In the genomic region with DNA sequence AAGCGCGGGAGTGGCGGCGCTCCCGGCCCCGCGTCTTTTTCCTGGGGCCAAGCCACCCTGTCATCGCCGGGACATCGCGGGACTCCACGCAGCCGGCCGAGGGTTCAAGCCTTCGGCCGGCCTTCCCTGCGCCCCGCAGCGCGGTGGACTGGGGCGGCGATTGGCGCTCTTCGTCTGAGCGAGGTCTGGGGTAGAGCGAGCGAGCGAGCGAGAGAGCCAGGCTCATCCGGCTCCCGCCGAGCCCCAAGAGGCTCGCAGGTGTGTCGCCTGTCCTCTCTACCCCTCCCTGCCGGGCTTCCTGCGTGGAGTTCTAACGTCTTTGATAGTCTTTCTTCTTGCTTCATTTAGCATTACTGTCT, we compare ENCODE assay signal across 7 mouse cellular contexts. TPM values are rescaled to one million over a fixed set of nuclear protein-coding genes. Genes with fewer than 3 reads are reported as not detected.
DNase-seq lines count a peak whose midpoint lies in the region; ATAC-seq and TF ChIP-seq lines count a peak whose summit lies in the region.

No protein-coding gene starts in this region.

- H3K9ac ChIP-seq in lung, postnatal 0 days (replicated peaks; ENCODE audit: low read depth), result no peak overlapping the region
- H3K9ac ChIP-seq in forebrain, embryonic 13.5 days, result peak overlapping the region; percentile 100
- H3K9ac ChIP-seq in limb, embryonic 15.5 days, result no peak overlapping the region

- TF ChIP-seq CTCF in lung, postnatal 0 days (IDR thresholded peaks at IDR 0.05), result no peak

- TF ChIP-seq EP300 in lung, postnatal 0 days (IDR thresholded peaks at IDR 0.05), result no peak

- H3K9me3 ChIP-seq in lung, postnatal 0 days (ENCODE audit: low read length), result no peaks in the 10 kb centered on the region
- no peaks in the 10 kb centered on the region for H3K9me3 ChIP-seq in forebrain, embryonic 13.5 days (replicated peaks)
- no peaks in the 10 kb centered on the region for H3K9me3 ChIP-seq in limb, embryonic 15.5 days

- no peak overlapping the region for H3K27ac ChIP-seq in lung, postnatal 0 days (ENCODE audit: low read length)
- H3K27ac ChIP-seq in forebrain, embryonic 13.5 days, result peak overlapping the region; percentile 100
- no peak overlapping the region for H3K27ac ChIP-seq in limb, embryonic 15.5 days

- no peak for ATAC-seq in lung, postnatal 0 days
- no peak for ATAC-seq in forebrain, embryonic 13.5 days
- no peak for ATAC-seq in limb, embryonic 15.5 days (ENCODE audit: insufficient number of reproducible peaks, low FRiP score, low TSS enrichment, low read depth)

- H3K4me2 ChIP-seq in lung, postnatal 0 days (replicated peaks; ENCODE audit: low read depth, low read length), result peak overlapping the region; percentile 47
- H3K4me2 ChIP-seq in forebrain, embryonic 13.5 days, result peak overlapping the region; percentile 88
- H3K4me2 ChIP-seq in limb, embryonic 15.5 days, result peak overlapping the region; percentile 47

- no peaks in the 10 kb centered on the region for H3K36me3 ChIP-seq in lung, postnatal 0 days (ENCODE audit: insufficient read depth, low read length)
- H3K36me3 ChIP-seq in forebrain, embryonic 13.5 days (ENCODE audit: poor library complexity, severe bottlenecking), result no peaks in the 10 kb centered on the region
- H3K36me3 ChIP-seq in limb, embryonic 15.5 days, result no peaks in the 10 kb centered on the region

- H3K4me1 ChIP-seq in lung, postnatal 0 days (ENCODE audit: insufficient read depth, low read depth, low read length), result 0 out of 2 replicates have a peak, but pooled peaks cover 3% of the 10 kb centered on the region
- peaks cover 88% of the 10 kb centered on the region for H3K4me1 ChIP-seq in forebrain, embryonic 13.5 days
- peaks cover 11% of the 10 kb centered on the region for H3K4me1 ChIP-seq in limb, embryonic 15.5 days

- peak overlapping the region; percentile 21 for H3K4me3 ChIP-seq in lung, postnatal 0 days (ENCODE audit: low read depth, low read length)
- H3K4me3 ChIP-seq in forebrain, embryonic 13.5 days, result peak overlapping the region; percentile 62
- peak overlapping the region; percentile 33 for H3K4me3 ChIP-seq in limb, embryonic 15.5 days

- WGBS in lung, postnatal 0 days, result under 1% methylated on average over 29 of the region's 37 CpGs
- WGBS in forebrain, embryonic 13.5 days, result under 1% methylated on average over 34 of the region's 37 CpGs
- WGBS in limb, embryonic 15.5 days, result under 1% methylated on average over 36 of the region's 37 CpGs

- peaks cover 87% of the 10 kb centered on the region for H3K27me3 ChIP-seq in lung, postnatal 0 days (replicated peaks; ENCODE audit: insufficient read depth, low read length)
- peaks cover 5% of the 10 kb centered on the region; the same call in 1 of the 2 replicates for H3K27me3 ChIP-seq in forebrain, embryonic 13.5 days
- H3K27me3 ChIP-seq in limb, embryonic 15.5 days, result peaks cover 97% of the 10 kb centered on the region

- DNase-seq in lung, postnatal 0 days (ENCODE audit: low spot score), result no peak
- no peak for DNase-seq in lung, adult 18-20 months
- DNase-seq in thymus, postnatal 14 days, result peak; percentile 48
- DNase-seq in adrenal gland, adult (ENCODE audit: inconsistent age in 2 of 2, low spot score in 1 of 2), result no peak
- no peak for DNase-seq in right cerebral cortex, postnatal 10 days (ENCODE audit: low spot score in 2 of 2)

RNA-seq across cellular contexts. Expression of a gene that starts 53.6 kb away (rescaled TPM):
- polyA plus RNA-seq in lung, postnatal 0 days (2015; fragmentation: Nextera tagmentation; extraction: Ambion mirVana), result 3.9 and 4.9 TPM in 2 replicates
- polyA plus RNA-seq in forebrain, embryonic 13.5 days (2015; fragmentation: Nextera tagmentation; extraction: Ambion mirVana), result 0.18 and 0.26 TPM in 2 replicates
- 24.1 and 25.6 TPM in 2 replicates for polyA plus RNA-seq in limb, embryonic 15.5 days (2015; fragmentation: Nextera tagmentation; extraction: Ambion mirVana)

RNA-seq across cellular contexts. Expression of a gene that starts 58.8 kb away (rescaled TPM):
- polyA plus RNA-seq in lung, postnatal 0 days (2015; fragmentation: Nextera tagmentation; extraction: Ambion mirVana), result 14.4 and 15.4 TPM in 2 replicates
- 15.0 and 16.5 TPM in 2 replicates for polyA plus RNA-seq in forebrain, embryonic 13.5 days (2015; fragmentation: Nextera tagmentation; extraction: Ambion mirVana)
- polyA plus RNA-seq in limb, embryonic 15.5 days (2015; fragmentation: Nextera tagmentation; extraction: Ambion mirVana), result 23.3 and 29.8 TPM in 2 replicates
